Mouse (Mus musculus) C2C12 (cell line): ENCODE measurements around the gene Igsf3.

ENCODE experiments used
- CEBPB ChIP-seq: IDR thresholded peaks from one replicate; pipeline ENCODE4 v1.6.1; 2011; ENCODE audit warnings: low read depth, mild to moderate bottlenecking, control low read depth, moderate library complexity
- CTCF ChIP-seq: IDR thresholded peaks from one replicate; pipeline ENCODE4 v1.5.1; 2011; ENCODE audit not compliant: control insufficient read depth, insufficient read depth, insufficient read length
- MAX ChIP-seq: IDR thresholded peaks from one replicate; pipeline ENCODE4 v1.6.1; 2011; ENCODE audit warnings: mild to moderate bottlenecking, control low read depth
- MYOD1 ChIP-seq: IDR thresholded peaks from one replicate; pipeline ENCODE4 v1.6.1; 2011; ENCODE audit warnings: low read depth; ENCODE audit not compliant: control insufficient read depth, insufficient read length
- USF1 ChIP-seq: IDR thresholded peaks from one replicate; pipeline ENCODE4 v1.6.1; 2011; ENCODE audit warnings: low read depth, mild to moderate bottlenecking, control low read depth, moderate library complexity

GRCm38 (mm10) chr3:101348501-101349161, 28.3 kb upstream of the Igsf3 start:
- TF ChIP-seq USF1 = no peak
- TF ChIP-seq CTCF = no peak
- no peak for TF ChIP-seq MAX
- TF ChIP-seq MYOD1 = no peak
- TF ChIP-seq CEBPB = no peak
